ENCODE assay signal across 13 mouse cellular contexts in the genomic region with DNA sequence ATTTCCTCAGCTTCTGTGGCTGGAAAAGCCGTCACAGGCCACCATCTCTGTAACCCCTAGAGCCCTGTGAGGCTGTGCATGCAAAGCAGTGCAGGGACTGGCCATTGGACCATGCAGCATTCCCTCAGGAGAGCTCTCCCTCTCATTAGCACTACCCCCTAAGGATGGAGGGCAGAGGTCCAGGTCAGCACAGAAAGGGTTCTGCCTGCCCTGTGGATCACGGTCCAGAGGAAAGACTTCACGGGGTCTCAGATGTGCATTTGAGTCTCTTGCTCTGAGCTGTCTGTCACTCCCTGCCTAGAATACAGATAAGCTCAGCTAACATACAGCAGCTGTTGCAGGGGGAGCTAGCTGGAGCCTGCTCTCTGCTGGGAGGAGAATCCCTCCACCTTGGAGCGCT.
DNase-seq lines count a peak whose midpoint lies in the region; ATAC-seq lines count a peak whose summit lies in the region.
"Had no signal": no experiment of that assay in that cellular context is flagged by ENCODE, and none has a peak within 500 bp of the region (broad histone marks: within the 10 kb centered on the region; RNA-seq: fewer than 3 reads in every experiment).

No protein-coding gene starts in this region.

- H3K9ac ChIP-seq in heart, embryonic 15.5 days = no peak overlapping the region
- no peak overlapping the region for H3K9ac ChIP-seq in hindbrain, embryonic 11.5 days (ENCODE audit: low read depth, low read length)
- no peak overlapping the region for H3K9ac ChIP-seq in midbrain, embryonic 14.5 days (replicated peaks; ENCODE audit: low read length)
- H3K9ac ChIP-seq: intestine, embryonic 15.5 days had no signal

- ATAC-seq in heart, embryonic 15.5 days (replicated peaks; ENCODE audit: insufficient number of reproducible peaks, insufficient read depth, low FRiP score, low read depth) = peak; percentile 14; the same call in 1 of the 2 replicates
- peak; percentile 67 for ATAC-seq in hindbrain, embryonic 11.5 days (ENCODE audit: low FRiP score)
- peak; percentile 46; the same call in 1 of the 2 replicates for ATAC-seq in midbrain, embryonic 14.5 days (ENCODE audit: low FRiP score, low TSS enrichment)
- ATAC-seq: intestine, embryonic 15.5 days had no signal

- no peaks in the 10 kb centered on the region for H3K36me3 ChIP-seq in heart, embryonic 15.5 days
- H3K36me3 ChIP-seq in heart, embryonic 10.5 days = no peaks in the 10 kb centered on the region
- no peaks in the 10 kb centered on the region for H3K36me3 ChIP-seq in embryonic facial prominence, embryonic 10.5 days (replicated peaks)
- H3K36me3 ChIP-seq in hindbrain, embryonic 11.5 days (ENCODE audit: control insufficient read depth, insufficient read depth, low read length) = no peaks in the 10 kb centered on the region
- no peaks in the 10 kb centered on the region for H3K36me3 ChIP-seq in midbrain, embryonic 14.5 days (ENCODE audit: control insufficient read depth, insufficient read depth, low read length)
- H3K36me3 ChIP-seq: intestine, embryonic 15.5 days had no signal

- H3K27me3 ChIP-seq in heart, embryonic 15.5 days = no peaks in the 10 kb centered on the region
- no peaks in the 10 kb centered on the region for H3K27me3 ChIP-seq in heart, embryonic 10.5 days (ENCODE audit: insufficient read depth, poor library complexity, severe bottlenecking)
- no peaks in the 10 kb centered on the region for H3K27me3 ChIP-seq in embryonic facial prominence, embryonic 10.5 days (replicated peaks; ENCODE audit: low read depth, poor library complexity, severe bottlenecking)
- H3K27me3 ChIP-seq in hindbrain, embryonic 11.5 days (ENCODE audit: control insufficient read depth, insufficient read depth, low read length) = no peaks in the 10 kb centered on the region
- H3K27me3 ChIP-seq in midbrain, embryonic 14.5 days (ENCODE audit: control insufficient read depth, insufficient read depth, low read length) = no peaks in the 10 kb centered on the region
- H3K27me3 ChIP-seq: intestine, embryonic 15.5 days had no signal

- no peaks in the 10 kb centered on the region for H3K9me3 ChIP-seq in heart, embryonic 15.5 days (replicated peaks)
- H3K9me3 ChIP-seq in heart, embryonic 10.5 days = no peaks in the 10 kb centered on the region
- no peaks in the 10 kb centered on the region for H3K9me3 ChIP-seq in embryonic facial prominence, embryonic 10.5 days
- no peaks in the 10 kb centered on the region for H3K9me3 ChIP-seq in hindbrain, embryonic 11.5 days (ENCODE audit: control insufficient read depth, low read length)
- H3K9me3 ChIP-seq in midbrain, embryonic 14.5 days (ENCODE audit: control insufficient read depth, low read length) = no peaks in the 10 kb centered on the region
- H3K9me3 ChIP-seq: intestine, embryonic 15.5 days had no signal

- H3K4me2 ChIP-seq in heart, embryonic 15.5 days = no peak overlapping the region
- H3K4me2 ChIP-seq in hindbrain, embryonic 11.5 days (replicated peaks; ENCODE audit: low read depth, low read length) = no peak overlapping the region
- H3K4me2 ChIP-seq in midbrain, embryonic 14.5 days (ENCODE audit: low read length) = no peak overlapping the region
- H3K4me2 ChIP-seq: intestine, embryonic 15.5 days had no signal

- WGBS in heart, embryonic 15.5 days = 21% methylated on average over 4 of the region's 4 CpGs
- WGBS in heart, embryonic 10.5 days = 33% methylated on average over 4 of the region's 4 CpGs
- 56% methylated on average over 4 of the region's 4 CpGs for WGBS in embryonic facial prominence, embryonic 10.5 days
- WGBS in hindbrain, embryonic 11.5 days = 33% methylated on average over 4 of the region's 4 CpGs
- 23% methylated on average over 4 of the region's 4 CpGs for WGBS in midbrain, embryonic 14.5 days

- no peak overlapping the region for H3K4me3 ChIP-seq in heart, embryonic 15.5 days
- no peak overlapping the region for H3K4me3 ChIP-seq in heart, embryonic 10.5 days
- H3K4me3 ChIP-seq in embryonic facial prominence, embryonic 10.5 days = no peak overlapping the region
- H3K4me3 ChIP-seq in hindbrain, embryonic 11.5 days (ENCODE audit: low read depth, low read length) = no peak overlapping the region
- no peak overlapping the region for H3K4me3 ChIP-seq in midbrain, embryonic 14.5 days (replicated peaks; ENCODE audit: low read depth, low read length)
- H3K4me3 ChIP-seq: intestine, embryonic 15.5 days had no signal

- no peaks in the 10 kb centered on the region for H3K4me1 ChIP-seq in heart, embryonic 15.5 days (replicated peaks)
- 0 out of 2 replicates have a peak, but pooled peaks cover 8% of the 10 kb centered on the region for H3K4me1 ChIP-seq in heart, embryonic 10.5 days
- no peaks in the 10 kb centered on the region for H3K4me1 ChIP-seq in embryonic facial prominence, embryonic 10.5 days
- no peaks in the 10 kb centered on the region for H3K4me1 ChIP-seq in hindbrain, embryonic 11.5 days (replicated peaks; ENCODE audit: control insufficient read depth, insufficient read depth, low read length)
- H3K4me1 ChIP-seq in midbrain, embryonic 14.5 days (ENCODE audit: control insufficient read depth, insufficient read depth, low read length) = peaks cover 4% of the 10 kb centered on the region; the same call in 1 of the 2 replicates
- H3K4me1 ChIP-seq: intestine, embryonic 15.5 days had no signal

- H3K27ac ChIP-seq in heart, embryonic 15.5 days = peak overlapping the region; percentile 5; the same call in 1 of the 2 replicates
- no peak overlapping the region for H3K27ac ChIP-seq in heart, embryonic 10.5 days
- H3K27ac ChIP-seq in embryonic facial prominence, embryonic 10.5 days (replicated peaks) = no peak overlapping the region
- peak overlapping the region; percentile 30; the same call in 1 of the 2 replicates for H3K27ac ChIP-seq in hindbrain, embryonic 11.5 days (ENCODE audit: low read depth, low read length)
- H3K27ac ChIP-seq in midbrain, embryonic 14.5 days (replicated peaks; ENCODE audit: low read depth, low read length) = no peak overlapping the region; the same call in 1 of the 2 replicates
- H3K27ac ChIP-seq: intestine, embryonic 15.5 days; stomach, postnatal 0 days had no signal

- DNase-seq in heart, embryonic 10.5 days (ENCODE audit: low spot score) = no peak
- DNase-seq in embryonic facial prominence, embryonic 10.5 days (ENCODE audit: low spot score) = peak; percentile 20
- DNase-seq in hindbrain, embryonic 11.5 days (ENCODE audit: low spot score) = peak; percentile 35
- peak; percentile 61 for DNase-seq in midbrain, embryonic 14.5 days
- DNase-seq in adrenal gland, postnatal 10 days = no peak
- DNase-seq in cerebellum, adult 18-20 months = no peak
- no peak for DNase-seq in left cerebral cortex, adult 9 months (ENCODE audit: low spot score in 2 of 2)
- DNase-seq: heart, adult 18-20 months; right cerebral cortex, postnatal 4 days; thymus, postnatal 4 days had no signal

Comparison
In these comparisons a context has a peak if more than half of its experiments do, and no peak if none do; other contexts are left out.
1. H3K27ac ChIP-seq: peak in heart, embryonic 15.5 days (single experiment) and hindbrain, embryonic 11.5 days (single experiment); none in heart, embryonic 10.5 days (single experiment), embryonic facial prominence, embryonic 10.5 days (single experiment) and midbrain, embryonic 14.5 days (single experiment).
2. ATAC-seq: peak in every context shown above with its lines; median percentile 67 in hindbrain, embryonic 11.5 days; 46 in midbrain, embryonic 14.5 days; 14 in heart, embryonic 15.5 days.
3. DNase-seq: peak in embryonic facial prominence, embryonic 10.5 days (single experiment), hindbrain, embryonic 11.5 days (single experiment) and midbrain, embryonic 14.5 days (single experiment); none in heart, embryonic 10.5 days (single experiment), adrenal gland, postnatal 10 days (single experiment), cerebellum, adult 18-20 months (0 of 2) and left cerebral cortex, adult 9 months (0 of 2).